Mouse (Mus musculus) stomach, embryonic 16.5 days (tissue): ENCODE results near the gene Tmem42. TPM values are rescaled to one million over a fixed set of nuclear protein-coding genes. Genes with fewer than 3 reads are reported as not detected.

Source experiments
- ATAC-seq: fragments of 200-750 bp; cut with Nextera tagmentation; 2 replicates; pipeline ENCODE4 v1.8.0; 2017; ENCODE audit warnings: moderate number of reproducible peaks, moderate TSS enrichment; ENCODE audit not compliant: insufficient read depth, low FRiP score
- H3K27ac ChIP-seq: fragments of 300-500 bp; sonication (generic); 2 replicates; pipeline ENCODE4 v1.5.1; 2014; ENCODE audit warnings: low read length
- H3K27me3 ChIP-seq: fragments of 300-500 bp; sonication (generic); 2 replicates; pipeline ENCODE4 v1.6.1; 2014; ENCODE audit warnings: low read length, control low read depth, mixed read lengths; ENCODE audit not compliant: control insufficient read depth, insufficient read depth
- H3K36me3 ChIP-seq: fragments of 300-500 bp; sonication (generic); 2 replicates; pipeline ENCODE4 v1.6.1; 2014; ENCODE audit warnings: low read length; ENCODE audit not compliant: control insufficient read depth, insufficient read depth
- H3K4me1 ChIP-seq: fragments of 300-500 bp; sonication (generic); 2 replicates; pipeline ENCODE4 v1.6.1; 2014; ENCODE audit warnings: low read length, control low read depth, mixed read lengths; ENCODE audit not compliant: control insufficient read depth, insufficient read depth
- H3K4me2 ChIP-seq: fragments of 300-500 bp; sonication (generic); 2 replicates; pipeline ENCODE4 v1.6.1; 2014; ENCODE audit warnings: low read depth, low read length, mixed read lengths
- H3K4me3 ChIP-seq: fragments of 300-500 bp; sonication (generic); replicated peaks from 2 replicates; pipeline ENCODE4 v1.5.1; 2014; ENCODE audit warnings: mild to moderate bottlenecking, low read length
- H3K9ac ChIP-seq: fragments of 300-500 bp; sonication (generic); 2 replicates; pipeline ENCODE4 v1.6.1; 2014; ENCODE audit warnings: low read length
- H3K9me3 ChIP-seq: fragments of 300-500 bp; sonication (generic); replicated peaks from 2 replicates; pipeline ENCODE4 v1.6.1; 2016; ENCODE audit warnings: low read length, control low read depth; ENCODE audit not compliant: control insufficient read depth
- WGBS: fragments of 180-500 bp; shearing (Covaris S2); extraction: QIAGEN DNeasy Blood & Tissue Kit; methylation state at CpG from one replicate; pipeline ENCODE4 v1.1.7; 2014; 5-methylcytosine and 5-hydroxymethylcytosine counted together
- polyA plus RNA-seq: library from polyadenylated mRNA; unstranded; fragments of >200 nt; fragmentation: Nextera tagmentation; extraction: Ambion mirVana; gene quantifications from 2 replicates; pipeline ENCODE4 v1.2.1, GENCODE M21; 2015

Tmem42 gene
- 18.7 and 20.7 TPM in 2 replicates for polyA plus RNA-seq

- WGBS, result under 1% methylated on average over 51 of the region's 69 CpGs
- Histone ChIP-seq H3K27me3 (no peaks in the 10 kb centered on the region), H3K4me3 (peak within 1 kb of the TSS; percentile 81), H3K4me1 (0 out of 2 replicates have a peak, but pooled peaks cover 10% of the 10 kb centered on the region), H3K9ac (peak within 1 kb of the TSS; percentile 89), H3K9me3 (no peaks in the 10 kb centered on the region), H3K36me3 (no peaks in the 10 kb centered on the region), H3K4me2 (peak within 1 kb of the TSS; percentile 65), H3K27ac (peak within 1 kb of the TSS; percentile 93)
- peak; percentile 99 for ATAC-seq
Observed at GRCm38 (mm10) chr9:123020995-123021631, at the start of gene Tmem42. Gene Tmem42, plus strand, starts transcription at chr9:123021326.

GRCm38 (mm10) chr9:122998406-122999192 lies 22.5 kb upstream of the Tmem42 start:
- Histone ChIP-seq H3K27ac (no peak overlapping the region), H3K9ac (no peak overlapping the region), H3K4me1 (no peaks in the 10 kb centered on the region), H3K9me3 (no peaks in the 10 kb centered on the region), H3K4me3 (no peak overlapping the region), H3K4me2 (no peak overlapping the region), H3K36me3 (peaks cover 12% of the 10 kb centered on the region), H3K27me3 (no peaks in the 10 kb centered on the region)
- no peak for ATAC-seq
- WGBS, result 91% methylated on average over 10 of the region's 10 CpGs

- H3K9me3 ChIP-seq, result no peaks in the 10 kb centered on the region
- WGBS, result 94% methylated on average over 4 of the region's 4 CpGs
- H3K4me1 ChIP-seq, result no peaks in the 10 kb centered on the region
- ATAC-seq, result no peak
- H3K27me3 ChIP-seq, result no peaks in the 10 kb centered on the region
- H3K27ac ChIP-seq, result no peak overlapping the region
- H3K36me3 ChIP-seq, result peaks cover 12% of the 10 kb centered on the region
- no peak overlapping the region for H3K4me3 ChIP-seq
- no peak overlapping the region for H3K4me2 ChIP-seq
- H3K9ac ChIP-seq, result no peak overlapping the region
Observed at GRCm38 (mm10) chr9:122999193-122999586, 21.9 kb upstream of the Tmem42 start.

- 97% methylated on average over 2 of the region's 2 CpGs for WGBS
- peaks cover 16% of the 10 kb centered on the region for H3K36me3 ChIP-seq
- no peak for ATAC-seq
Observed at GRCm38 (mm10) chr9:123004718-123005117, 16.4 kb upstream of the Tmem42 start.

GRCm38 (mm10) chr9:123006071-123006470 lies 15.1 kb upstream of the Tmem42 start:
- WGBS, result 72% methylated on average over 6 of the region's 6 CpGs
- Histone ChIP-seq H3K27ac (no peak overlapping the region), H3K4me1 (no peaks in the 10 kb centered on the region), H3K4me2 (no peak overlapping the region), H3K9ac (no peak overlapping the region), H3K36me3 (peaks cover 16% of the 10 kb centered on the region), H3K9me3 (no peaks in the 10 kb centered on the region), H3K27me3 (no peaks in the 10 kb centered on the region), H3K4me3 (no peak overlapping the region)
- no peak for ATAC-seq

More at GRCm38 (mm10) chr9:123004718-123005117, 16.4 kb upstream of the Tmem42 start:
- Histone ChIP-seq H3K9me3 (no peaks in the 10 kb centered on the region), H3K4me1 (no peaks in the 10 kb centered on the region), H3K27ac (no peak overlapping the region), H3K4me3 (no peak overlapping the region), H3K27me3 (no peaks in the 10 kb centered on the region), H3K4me2 (no peak overlapping the region), H3K9ac (no peak overlapping the region)

GRCm38 (mm10) chr9:123021636-123022379 lies 682 bp downstream of the Tmem42 start:
- Histone ChIP-seq H3K4me1 (0 out of 2 replicates have a peak, but pooled peaks cover 10% of the 10 kb centered on the region), H3K27me3 (no peaks in the 10 kb centered on the region), H3K4me3 (peak overlapping the region; percentile 81), H3K4me2 (peak overlapping the region; percentile 65), H3K27ac (no peak overlapping the region), H3K36me3 (no peaks in the 10 kb centered on the region), H3K9me3 (no peaks in the 10 kb centered on the region), H3K9ac (peak overlapping the region; percentile 89; the same call in 1 of the 2 replicates)
- ATAC-seq, result no peak
- WGBS, result 32% methylated on average over 19 of the region's 24 CpGs

- Histone ChIP-seq H3K4me3 (no peak overlapping the region), H3K9me3 (no peaks in the 10 kb centered on the region), H3K4me1 (0 out of 2 replicates have a peak, but pooled peaks cover 9% of the 10 kb centered on the region), H3K27ac (no peak overlapping the region), H3K9ac (no peak overlapping the region), H3K4me2 (no peak overlapping the region), H3K27me3 (no peaks in the 10 kb centered on the region), H3K36me3 (no peaks in the 10 kb centered on the region)
- 82% methylated on average over 2 of the region's 2 CpGs for WGBS
- no peak for ATAC-seq
Observed at GRCm38 (mm10) chr9:123024201-123024600, 3.1 kb downstream of the Tmem42 start.

- no peak overlapping the region for H3K27ac ChIP-seq
- H3K27me3 ChIP-seq, result no peaks in the 10 kb centered on the region
- H3K4me1 ChIP-seq, result no peaks in the 10 kb centered on the region
- ATAC-seq, result no peak
- 77% methylated on average over 13 of the region's 13 CpGs for WGBS
- no peaks in the 10 kb centered on the region for H3K36me3 ChIP-seq
- no peak overlapping the region for H3K4me2 ChIP-seq
- no peaks in the 10 kb centered on the region for H3K9me3 ChIP-seq
- H3K9ac ChIP-seq, result no peak overlapping the region
- H3K4me3 ChIP-seq, result no peak overlapping the region
Observed at GRCm38 (mm10) chr9:123031496-123032246, 10.5 kb downstream of the Tmem42 start.
